Mouse (Mus musculus) megakaryocyte progenitor cell, adult 5-6 weeks (primary cell): ENCODE results near the gene Dync1h1. TPM values are rescaled to one million over a fixed set of nuclear protein-coding genes. Genes with fewer than 3 reads are reported as not detected.

ENCODE experiments used
- ATAC-seq: replicated peaks from 2 replicates; pipeline ENCODE4 v1.8.0; 2016; ENCODE audit warnings: mild to moderate bottlenecking, moderate TSS enrichment, inconsistent platforms; ENCODE audit not compliant: poor library complexity
- total RNA-seq, 2 experiments: library from RNA; stranded (forward) in 1 of 2; stranded (reverse) in 1 of 2; fragments of 157-497, 149-512 nt in 1 of 2; fragments of 200-1000 nt in 1 of 2; gene quantifications; 2 replicates each; pipeline versions ENCODE4 v1.2.3 to v1.2.4; 2015 to 2017

The Dync1h1 gene
- total RNA-seq (2015) (60.2 and 64.4 TPM in 2 replicates), total RNA-seq (2017) (91.9 and 102 TPM in 2 replicates)

DNA sequence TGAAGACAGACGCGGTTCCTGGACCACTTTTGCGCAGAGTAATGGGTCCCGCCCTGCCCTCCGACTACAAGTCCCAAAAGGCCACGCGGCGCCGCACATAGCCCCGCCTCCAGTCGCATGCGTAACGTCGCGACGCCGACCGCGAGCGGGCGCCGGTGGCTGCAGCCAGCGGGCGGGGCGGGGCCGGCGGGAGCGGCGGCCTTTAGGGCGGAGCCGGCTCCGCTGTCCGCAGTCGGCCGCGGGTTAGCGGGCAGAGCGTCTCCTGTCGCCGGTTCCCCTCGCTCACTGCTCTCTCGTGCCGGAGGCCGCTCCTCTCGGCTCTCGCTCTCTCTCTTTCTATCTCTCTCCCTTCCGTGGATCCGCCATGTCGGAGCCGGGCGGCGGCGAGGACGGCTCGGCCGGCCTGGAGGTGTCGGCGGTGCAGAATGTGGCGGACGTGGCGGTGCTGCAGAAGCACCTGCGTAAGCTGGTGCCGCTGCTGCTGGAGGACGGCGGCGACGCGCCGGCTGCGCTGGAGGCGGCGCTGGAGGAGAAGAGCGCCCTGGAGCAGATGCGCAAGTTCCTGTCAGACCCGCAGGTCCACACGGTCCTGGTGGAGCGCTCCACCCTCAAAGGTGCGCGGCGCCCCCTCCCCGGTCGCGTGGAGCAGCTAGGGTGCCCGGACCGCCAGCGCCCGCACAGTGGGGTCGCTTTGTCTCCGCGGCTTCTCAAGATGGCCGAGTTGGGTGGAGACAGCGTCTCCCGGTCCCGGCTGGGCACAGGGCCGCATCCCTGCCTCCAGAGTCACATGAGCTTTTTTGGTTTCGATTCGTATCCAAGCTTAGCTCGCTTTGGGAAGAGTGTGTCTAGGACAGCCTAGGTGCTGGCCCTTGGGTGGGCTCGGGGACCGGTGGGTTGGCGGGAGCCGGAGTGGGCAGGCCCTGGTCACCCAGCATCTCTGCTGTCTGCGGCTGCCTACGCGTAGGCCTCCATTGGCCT lies at the start of gene Dync1h1:
TSS of gene Dync1h1 (plus strand) at position 212 of the 978 bp plus-strand sequence.
- peak; percentile 85 for ATAC-seq

DNA sequence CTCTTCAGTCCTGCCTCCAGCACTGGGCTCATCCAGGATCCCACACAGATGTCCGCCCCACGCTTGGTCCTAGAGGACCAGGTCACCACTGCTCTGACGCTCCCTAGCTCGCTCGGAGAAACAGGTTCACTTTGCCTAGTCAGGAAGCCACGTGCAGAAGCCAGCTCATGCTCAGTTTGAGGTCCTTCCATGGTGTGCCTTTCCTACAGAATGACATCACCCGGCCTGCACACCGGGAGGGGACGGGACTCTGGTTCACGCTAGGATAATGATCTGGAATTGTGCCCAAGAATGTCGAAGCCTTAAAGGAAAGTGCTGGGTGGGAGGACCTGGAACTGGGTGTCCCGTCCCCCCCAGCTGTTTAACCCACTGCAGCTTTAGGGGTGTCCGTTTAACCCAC lies 49.1 kb upstream of the Dync1h1 start:
- no peak for ATAC-seq

DNA sequence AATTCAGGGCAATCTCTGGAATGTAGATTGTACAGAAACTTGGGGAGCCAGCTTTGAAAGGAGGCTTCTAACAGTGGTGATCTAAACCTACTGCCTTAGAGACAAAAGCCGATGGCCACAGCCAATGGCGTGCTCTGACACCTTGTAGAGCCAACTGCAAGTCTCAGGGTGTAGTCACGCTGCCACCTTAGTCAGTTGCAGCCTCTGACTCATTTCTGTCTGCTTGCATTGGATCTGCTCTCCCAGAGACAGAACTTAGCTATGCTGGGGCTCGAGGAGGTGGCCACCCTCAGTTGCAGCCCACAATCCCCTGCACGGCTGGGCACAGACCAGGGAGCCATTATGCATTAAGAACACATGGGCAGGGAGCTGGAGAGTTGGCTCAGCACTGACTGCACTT lies 47.9 kb upstream of the Dync1h1 start:
- ATAC-seq = no peak

DNA sequence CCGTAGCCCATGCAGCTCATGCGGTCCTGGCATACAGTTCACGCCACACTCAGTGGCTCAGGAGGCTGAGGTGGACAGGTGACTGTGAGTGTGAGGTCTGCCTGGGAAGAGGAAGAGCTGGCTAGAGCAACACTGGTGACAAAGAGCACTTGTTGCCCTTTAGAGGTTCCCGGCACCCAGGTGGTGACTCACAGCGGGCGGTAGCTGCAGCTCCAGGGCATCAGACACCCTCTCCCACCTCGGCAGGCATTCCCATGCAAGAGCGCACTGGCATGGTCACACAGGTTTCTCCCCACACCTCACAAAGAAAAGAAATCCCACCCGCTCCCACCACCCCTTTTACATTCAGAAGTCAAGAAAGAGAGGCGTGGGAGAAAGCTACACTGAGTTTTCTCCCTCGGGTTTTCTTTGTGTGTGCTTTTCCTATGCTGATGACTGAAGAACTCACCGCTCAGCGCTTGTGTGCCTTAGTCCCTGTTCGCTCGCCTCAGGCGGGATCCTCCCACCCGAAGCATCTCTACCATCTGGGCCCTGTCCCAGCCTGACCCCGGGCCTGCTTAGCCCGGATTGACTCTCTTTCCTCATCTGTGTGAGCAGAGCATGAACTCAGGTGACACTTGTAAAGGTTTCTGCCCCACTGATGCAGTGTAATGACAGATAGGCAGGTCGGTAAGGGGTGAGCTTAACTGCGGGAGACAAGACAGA lies 45.6 kb upstream of the Dync1h1 start:
- ATAC-seq = no peak

DNA sequence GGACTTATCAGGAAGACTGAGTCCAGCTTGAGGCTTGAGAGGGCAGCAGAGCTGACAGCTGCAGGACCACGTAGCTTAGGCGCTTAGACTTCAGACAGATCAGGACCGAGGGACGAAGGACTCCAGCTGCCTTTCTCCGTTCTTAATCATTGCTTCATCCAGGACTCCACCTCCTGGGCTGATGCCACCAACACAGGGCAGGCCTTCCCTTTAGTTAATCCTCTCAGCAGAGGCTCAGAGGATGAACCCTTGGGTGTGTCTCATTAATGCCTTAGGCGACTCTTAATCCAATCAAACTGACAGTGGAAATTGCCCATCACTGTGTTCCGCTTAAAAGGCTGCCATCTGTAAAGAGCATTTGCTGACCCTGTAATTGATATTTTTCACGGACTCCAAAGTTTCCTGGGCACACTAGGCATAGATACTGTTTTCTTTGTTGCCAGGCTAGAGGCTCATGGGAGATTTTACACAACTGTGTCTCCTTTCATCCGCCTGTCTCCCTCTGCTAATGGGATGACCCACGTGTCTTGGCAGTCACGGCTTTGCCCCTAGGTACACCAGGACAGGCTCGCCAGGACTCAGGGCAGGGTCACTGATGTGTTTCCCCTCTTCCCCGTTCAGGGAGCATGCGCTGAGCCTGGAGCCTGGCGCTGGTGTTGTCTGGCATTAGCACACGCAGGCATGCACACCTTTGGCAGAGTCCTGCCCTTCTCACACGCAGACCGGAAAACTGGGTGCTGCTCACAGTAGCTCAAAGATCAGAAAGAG lies 44.2 kb upstream of the Dync1h1 start:
- ATAC-seq = no peak

DNA sequence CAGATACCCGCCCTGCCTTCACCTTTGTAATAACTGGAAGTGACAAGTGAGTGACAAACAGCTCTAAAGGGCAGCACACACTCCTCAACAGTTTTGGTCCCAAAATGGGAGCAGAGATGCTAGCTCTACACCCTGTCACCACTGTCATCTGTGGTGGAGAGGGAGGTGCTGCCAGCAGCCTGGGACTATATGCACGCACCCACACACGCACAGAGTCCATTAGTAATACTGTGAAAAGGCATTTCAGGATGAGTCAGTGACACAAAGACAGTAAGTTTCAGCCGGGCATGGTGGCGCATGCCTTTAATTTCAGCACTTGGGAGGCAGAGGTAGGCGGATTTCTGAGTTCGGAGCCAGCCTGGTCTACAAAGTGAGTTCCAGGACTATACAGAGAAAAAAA lies 43.1 kb upstream of the Dync1h1 start:
- no peak for ATAC-seq

DNA sequence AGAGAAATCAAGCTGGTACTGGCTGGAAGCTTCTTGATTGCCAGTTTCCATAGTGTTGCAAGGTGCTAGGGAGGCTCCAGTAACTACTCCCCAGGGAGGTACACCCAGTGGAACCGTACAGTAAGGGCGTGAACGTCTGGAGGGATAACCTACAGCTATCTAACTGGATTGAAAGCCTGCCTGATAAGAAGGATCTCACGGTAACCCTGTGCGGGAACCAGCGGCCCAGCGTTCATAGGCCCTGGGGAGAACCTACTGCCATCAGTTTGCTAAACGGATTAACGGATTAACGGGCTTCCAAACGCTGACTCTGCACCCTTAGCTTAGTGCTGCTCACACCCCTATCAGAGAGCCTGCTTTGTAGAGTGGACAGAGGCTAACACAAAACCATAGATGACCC lies 37.9 kb upstream of the Dync1h1 start:
- no peak for ATAC-seq

DNA sequence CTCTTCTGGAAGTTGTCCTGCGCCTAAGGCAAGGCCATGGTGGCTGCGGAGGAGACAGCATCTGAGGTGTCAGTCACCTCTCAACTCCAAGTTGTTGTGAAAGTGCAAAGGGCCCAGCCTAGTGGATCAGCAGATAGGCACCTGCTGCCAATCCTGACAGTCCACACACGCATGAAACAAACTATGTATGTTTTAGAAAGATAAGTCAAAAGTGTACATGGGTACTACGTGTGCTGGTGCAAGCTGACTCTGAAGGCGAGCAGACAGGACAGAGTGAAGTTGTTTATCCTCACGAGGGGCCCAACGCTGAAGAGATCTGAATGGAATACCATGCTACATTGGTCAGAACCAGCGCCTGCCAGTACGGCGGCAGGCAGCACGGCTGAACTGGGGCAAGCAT lies 36.4 kb upstream of the Dync1h1 start:
- ATAC-seq = no peak

DNA sequence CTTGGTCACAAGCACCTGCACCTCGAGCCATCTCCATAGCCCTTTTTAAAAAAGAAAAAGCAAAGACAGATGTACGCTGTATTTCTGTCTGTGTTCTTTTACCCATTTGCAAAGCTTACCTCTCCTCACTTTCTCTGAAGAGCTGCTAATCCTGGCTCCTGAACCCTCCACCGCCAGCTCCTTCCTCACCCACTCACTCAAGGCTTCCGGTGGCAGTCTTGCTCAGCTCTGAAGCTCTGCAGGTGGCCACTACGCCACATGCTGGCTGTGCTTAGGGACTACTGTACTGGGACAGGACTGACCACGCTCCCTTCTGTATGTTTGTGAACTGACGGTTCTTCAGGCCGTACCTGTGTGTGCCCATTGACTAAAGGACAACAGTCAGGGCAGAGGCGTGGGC lies 34.9 kb upstream of the Dync1h1 start:
- ATAC-seq = no peak

DNA sequence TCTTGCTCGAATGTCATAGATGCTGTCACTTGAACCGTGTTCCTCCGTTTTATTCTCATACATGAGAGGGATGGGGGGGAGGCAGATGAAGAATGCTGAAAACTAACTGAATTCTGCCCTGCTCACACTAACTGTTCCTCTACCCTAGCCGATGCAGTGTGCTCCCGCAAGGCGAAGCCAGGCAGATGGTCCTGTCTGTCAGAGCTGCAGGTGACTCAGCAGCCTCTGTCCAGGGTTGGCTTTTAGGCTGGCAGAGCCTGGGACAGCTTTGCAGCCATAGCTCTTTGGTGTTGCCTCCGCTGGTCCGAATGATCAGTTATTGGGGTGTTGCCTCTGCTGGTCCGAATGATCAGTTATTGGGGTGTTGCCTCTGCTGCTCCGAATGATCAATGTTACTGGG lies 30.2 kb upstream of the Dync1h1 start:
- ATAC-seq = no peak

DNA sequence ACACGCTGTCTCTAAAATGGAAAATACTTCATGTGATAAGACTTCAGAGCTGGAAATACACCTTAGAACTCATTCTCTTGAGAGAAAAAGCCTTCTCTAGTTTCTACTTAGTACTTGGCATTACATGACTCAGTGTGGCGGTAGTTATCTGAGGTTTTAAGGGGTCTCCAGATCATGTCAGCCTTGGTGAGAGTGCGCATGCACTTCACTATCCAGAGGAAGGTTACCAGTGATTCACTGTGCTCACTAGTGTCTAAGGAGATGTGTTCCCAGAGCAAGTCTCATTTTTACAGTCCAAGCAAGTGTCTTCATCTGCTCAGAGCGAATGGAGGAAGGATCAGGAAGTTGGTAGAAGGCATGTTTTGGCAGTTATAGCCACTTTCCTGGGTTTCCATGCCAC lies 28.9 kb upstream of the Dync1h1 start:
- ATAC-seq = no peak

DNA sequence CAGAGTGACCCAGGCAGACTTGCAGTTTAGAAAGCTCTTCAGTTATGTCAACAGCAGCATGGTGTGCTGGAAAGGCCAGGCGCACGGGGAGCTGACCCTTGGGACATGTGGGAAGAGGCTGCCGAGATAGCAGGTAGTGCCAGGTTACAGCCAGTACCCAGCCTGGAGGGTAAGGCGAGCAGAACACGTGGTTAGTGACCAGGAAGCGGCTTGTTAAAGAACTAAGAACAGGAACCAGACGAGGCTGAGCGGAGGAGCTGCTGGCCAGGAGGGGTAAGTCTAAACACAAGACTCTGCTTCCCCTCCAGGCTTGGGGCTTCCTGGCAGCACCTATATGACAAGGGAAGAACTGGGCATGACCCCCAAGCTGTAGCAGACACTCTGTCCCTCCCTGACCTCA lies 27.6 kb upstream of the Dync1h1 start:
- ATAC-seq = peak; percentile 66

DNA sequence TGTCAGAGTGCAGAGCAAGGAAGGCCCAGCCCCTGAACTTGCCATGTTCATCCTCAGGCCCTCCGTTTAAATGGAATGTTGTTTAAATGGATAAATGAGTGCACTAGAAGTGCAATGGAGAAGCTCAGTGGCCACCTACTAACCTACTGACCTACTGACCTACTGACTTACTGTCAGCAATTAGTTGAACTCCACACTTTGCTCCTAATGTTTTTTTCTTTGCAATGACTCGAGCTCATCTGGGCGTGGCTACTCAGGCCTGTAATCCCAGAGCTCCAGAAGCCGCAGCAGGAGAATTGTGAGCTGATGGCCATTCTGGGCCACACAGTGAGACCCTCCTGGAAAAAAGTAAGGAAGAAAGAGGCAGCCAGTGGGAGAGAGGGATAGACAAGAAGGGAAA lies 25.3 kb upstream of the Dync1h1 start:
- no peak for ATAC-seq

DNA sequence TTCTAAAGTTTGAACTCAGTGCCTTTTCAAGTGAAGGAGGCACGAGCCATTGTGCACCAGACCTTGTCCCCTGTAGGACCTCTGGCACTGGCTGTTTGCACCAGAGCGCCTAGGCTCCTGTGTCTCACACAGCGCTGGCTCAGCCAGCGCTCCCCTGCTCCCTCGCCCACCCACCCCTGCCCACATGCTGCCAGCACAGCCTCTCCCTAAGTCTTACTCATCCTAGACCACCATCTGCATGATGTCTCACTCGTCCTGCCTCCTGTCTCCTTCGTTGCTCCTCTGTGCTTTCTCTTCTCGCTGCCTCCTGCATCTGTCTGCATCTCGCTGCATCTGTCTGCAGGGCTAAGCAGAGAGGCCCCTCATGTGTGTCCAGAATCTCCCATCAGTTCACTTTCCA lies 22.9 kb upstream of the Dync1h1 start:
- no peak for ATAC-seq

DNA sequence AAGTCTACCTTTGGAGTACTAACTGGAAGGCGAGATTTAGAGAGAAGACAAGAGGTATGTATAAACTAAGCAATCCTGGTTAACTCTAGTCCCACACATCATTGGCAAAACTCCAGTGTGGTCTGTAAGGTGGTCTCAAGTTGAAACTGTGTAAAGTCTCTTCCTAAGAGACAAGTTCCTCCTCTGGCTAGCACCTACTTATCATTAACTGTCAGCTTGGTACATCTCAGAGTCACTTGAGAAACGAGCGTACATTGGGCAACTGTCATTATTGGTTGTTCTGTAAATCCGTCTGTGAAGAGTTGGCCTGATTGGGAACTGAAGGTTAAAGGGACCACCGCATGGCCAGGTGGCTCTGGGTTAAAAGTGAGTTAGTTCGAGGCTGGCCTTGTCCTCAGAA lies 12.6 kb upstream of the Dync1h1 start:
- no peak for ATAC-seq

DNA sequence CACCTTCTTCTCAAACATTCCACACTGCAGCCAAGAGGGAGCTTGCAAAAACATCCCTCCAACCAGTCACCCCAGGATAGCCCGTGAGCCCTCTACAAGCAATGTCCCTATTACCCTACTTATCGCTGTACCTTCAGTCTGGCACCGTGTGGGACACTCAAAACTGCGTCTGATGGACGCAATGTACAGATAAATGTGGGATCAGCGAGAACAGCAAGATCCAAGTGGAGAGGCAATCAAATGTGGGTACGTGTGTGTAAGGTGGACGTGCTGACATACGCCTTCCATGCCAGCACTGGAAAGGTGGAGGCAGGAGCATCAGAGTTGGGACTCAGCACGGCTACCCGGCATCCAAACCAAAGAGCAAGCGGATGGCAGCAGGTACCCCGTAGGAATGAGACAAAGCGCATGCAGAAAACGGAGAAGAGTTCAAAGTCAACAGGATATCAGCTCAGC lies 10.4 kb upstream of the Dync1h1 start:
- ATAC-seq = peak; percentile 13

DNA sequence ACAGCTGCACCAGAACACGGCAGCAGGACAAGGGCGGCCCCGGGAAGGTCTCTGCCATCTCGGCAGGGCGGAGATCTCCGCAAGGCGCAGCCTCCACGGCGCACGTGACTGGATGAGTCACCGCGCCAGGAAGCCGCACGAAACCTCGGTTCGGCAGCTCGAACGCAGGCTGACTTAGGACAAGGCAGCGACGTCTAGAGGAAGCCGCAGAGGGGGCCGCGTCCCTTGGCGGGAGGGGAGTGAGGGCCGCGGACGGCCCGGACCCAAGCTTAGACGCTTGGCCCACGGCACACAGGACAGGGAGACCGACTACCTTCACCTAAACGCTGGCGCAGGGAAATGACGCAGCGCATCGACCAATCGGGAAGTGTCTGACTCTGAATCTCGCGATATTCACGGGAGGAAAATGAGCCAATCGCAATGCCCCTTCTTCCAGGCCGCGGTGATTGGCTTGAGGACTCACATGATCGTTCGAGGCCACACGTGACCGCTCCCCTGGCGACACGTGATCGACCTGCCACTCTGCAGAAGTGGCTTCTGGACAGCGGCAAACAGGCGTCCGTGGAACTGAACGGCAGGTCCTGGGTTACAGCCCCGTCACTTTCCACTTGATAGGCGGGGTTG lies 9.9 kb upstream of the Dync1h1 start:
- ATAC-seq = peak; percentile 90

DNA sequence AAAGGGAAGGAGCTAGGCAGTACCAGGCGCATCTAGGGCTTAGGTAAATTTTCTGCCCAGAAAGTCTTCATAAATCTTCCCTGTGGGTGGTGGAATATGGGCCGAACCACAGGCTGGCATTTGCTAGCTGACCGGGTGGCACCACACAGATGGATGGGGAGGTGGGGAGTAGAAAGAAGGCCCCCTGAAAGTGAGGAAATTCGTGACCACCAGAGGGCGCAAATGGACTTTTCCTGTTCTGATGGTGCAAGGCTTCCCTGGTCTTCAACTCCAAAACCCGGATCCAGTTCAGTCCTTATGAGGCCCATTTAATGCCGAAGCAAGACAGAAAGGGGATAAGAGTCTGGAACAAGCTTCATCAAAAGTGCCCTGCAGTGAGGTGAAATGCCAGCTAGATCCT lies 2.7 kb upstream of the Dync1h1 start:
- ATAC-seq = peak; percentile 35

DNA sequence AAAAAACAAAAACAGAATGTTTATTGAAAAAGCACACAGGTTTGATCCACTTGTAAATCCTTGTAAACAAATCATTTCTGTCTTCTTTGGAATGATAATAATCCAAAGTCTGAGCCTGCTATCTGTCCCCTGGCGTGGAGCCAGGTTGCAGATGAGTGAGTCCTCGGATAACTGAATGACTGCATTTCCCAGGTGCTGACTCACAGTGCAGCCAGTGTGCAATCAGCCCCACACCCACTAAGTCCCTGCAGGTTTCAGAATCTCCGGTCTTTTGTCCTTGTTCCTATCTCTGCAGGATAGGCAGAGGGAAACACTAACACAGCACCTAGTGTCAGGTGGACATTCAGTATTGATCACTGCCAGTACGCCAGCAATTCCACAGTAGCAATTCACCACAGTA lies 1.5 kb upstream of the Dync1h1 start:
- no peak for ATAC-seq

DNA sequence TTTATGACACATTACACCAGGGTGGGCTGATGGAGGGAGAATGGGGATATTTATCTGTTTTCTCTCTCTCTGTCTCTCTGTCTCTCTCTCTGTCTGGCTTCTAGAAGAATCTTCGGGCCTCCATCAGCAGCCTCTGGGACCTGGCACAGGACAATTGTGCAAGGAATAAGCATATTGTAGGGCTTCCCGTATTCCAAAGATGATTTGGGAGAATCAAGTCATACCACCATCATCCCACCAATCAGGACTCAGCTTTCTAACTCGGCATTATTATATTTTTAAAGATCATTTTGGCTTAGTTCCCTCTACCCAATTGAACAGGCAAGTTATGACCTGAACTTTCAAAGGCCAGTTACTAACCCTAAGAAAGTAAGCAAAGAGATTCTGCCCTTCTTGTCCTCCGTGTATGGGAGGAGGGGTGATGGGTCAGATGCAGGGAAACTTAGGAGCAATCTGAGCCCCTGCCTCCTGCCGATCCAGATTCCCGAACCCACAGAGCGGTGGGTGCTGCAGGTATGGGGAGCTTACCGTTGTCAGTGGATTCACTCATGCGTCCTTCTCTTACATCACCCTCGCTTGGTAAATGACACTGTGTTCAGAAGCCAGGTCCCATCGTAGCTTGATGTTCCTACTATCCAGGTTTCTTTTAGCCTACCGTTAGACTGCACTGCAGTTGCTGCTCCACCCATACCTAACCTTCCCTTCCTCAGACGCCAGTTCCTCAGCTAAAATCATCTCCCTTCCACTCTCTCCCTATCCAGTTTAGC lies 844 bp upstream of the Dync1h1 start:
- ATAC-seq = no peak
